Mouse (Mus musculus): ENCODE measurements around the gene Cd7. TPM values are rescaled to one million over a fixed set of nuclear protein-coding genes. Genes with fewer than 3 reads are reported as not detected.
A peak's percentile ranks its signal among the peaks of the same experiment; 100 is the strongest.
"Not testable (repeated sequence)": the region's sequence is repeated elsewhere in the genome, so short reads cannot be mapped to it uniquely, and the experiment has no call there.

The Cd7 gene
- 1 to 10 TPM; 1.6 to 1.7 TPM for total RNA-seq (2021)

DNA sequence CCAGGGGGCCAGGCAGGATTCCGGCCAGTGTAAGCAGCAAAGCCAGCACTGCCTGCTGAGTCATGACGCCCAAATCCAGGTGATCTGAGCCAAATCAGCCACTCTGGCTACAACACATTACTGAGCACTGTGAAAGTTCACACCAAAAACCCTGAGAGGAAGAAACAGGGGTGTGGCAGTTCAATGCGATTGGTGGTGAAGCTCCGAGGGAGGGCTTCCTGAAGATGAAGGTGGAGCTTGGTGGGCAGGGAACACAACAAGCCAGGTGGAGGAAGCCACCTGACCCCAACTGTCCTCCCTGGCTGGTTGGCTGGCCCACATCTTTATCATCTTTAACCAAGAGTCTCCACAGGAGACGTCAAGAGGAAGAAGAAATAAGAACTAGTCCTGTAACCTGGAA is at the start of gene Cd7:
Gene Cd7 (minus strand): TSS at position 117 of the 400 bp plus-strand sequence.
- DNase-seq (ENCODE audit: low spot score in 2 of 2), result no peak
- intact Hi-C loops (cut with DNase I), result no loop called here

DNA sequence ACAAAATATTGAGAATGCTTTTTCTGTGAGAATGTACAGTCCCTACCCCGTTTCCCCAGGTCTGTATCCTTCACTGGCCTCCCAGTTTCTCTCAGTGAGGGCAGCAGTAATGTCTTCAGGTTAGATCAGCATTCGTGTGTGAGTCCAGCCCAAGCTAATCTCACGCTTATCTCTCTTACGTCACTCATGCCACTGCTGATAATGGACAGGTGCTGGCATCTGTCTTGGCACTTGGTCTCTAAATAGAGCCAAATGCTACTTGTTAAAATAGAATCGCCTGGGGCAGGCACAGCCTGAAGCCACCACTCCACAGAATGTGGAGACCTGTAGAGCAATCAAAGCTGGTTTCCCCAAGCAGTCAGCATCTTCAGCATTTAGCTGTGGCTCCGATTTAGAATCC is 49.8 kb upstream of the Cd7 start:
- no peak for DNase-seq (ENCODE audit: low spot score in 2 of 2)
- intact Hi-C loops (cut with DNase I), result no loop called here

- intact Hi-C loops (cut with DNase I), result no loop called here
- no peak for DNase-seq (ENCODE audit: low spot score in 2 of 2)
Measured at GRCm38 (mm10) chr11:121086296-121086695, 47.1 kb upstream of the Cd7 start.

DNA sequence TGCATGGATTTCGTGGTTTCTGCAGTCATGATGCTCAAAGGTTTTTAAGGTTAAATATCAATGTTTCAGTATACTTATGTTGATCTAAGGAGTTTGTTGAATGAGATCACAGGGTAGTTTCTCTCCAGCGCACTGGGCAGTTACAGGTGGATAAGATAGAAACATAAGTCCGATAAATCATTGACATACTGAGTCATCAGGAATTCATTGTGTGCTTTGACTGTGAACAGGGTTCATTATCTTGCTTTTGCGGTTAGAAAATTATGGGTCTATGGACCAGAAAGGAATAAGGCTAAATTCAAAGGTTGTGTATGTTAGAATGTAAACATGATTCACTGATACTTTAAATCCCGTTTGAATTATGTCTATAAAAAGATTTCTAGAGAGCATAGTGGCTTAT is 46.0 kb upstream of the Cd7 start:
- DNase-seq (ENCODE audit: low spot score in 2 of 2), result no peak
- intact Hi-C loops (cut with DNase I), result no loop called here

GRCm38 (mm10) chr11:121082857-121083500 is 43.8 kb upstream of the Cd7 start:
- no peak for DNase-seq (ENCODE audit: low spot score in 2 of 2)
- intact Hi-C loops (cut with DNase I), result no loop called here

GRCm38 (mm10) chr11:121082250-121082649 is 43.0 kb upstream of the Cd7 start:
- DNase-seq (ENCODE audit: low spot score in 2 of 2), result no peak
- intact Hi-C loops (cut with DNase I), result no loop called here

DNA sequence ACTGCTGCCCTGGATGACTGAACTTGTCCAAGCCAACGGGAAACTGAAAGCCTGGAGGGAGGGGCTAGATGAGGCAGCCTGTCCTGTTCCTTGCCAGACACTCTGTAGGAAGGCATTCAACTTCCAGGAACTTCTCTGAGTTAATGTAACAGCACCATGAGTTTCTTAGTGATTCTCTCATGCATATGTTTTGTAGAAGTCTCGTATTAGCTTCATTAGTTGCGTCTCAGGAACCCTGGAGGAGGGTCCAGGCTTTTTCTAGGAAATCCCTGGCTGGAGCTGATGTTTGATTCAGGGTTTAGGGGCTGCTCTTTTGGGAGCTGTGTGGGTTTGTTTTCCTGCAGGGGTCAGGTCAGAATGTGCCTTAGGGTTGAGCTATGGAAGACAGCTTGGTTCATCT is 41.9 kb upstream of the Cd7 start, which contains the start of gene Sectm1a:
Gene Sectm1a (minus strand): TSS at position 101 of the 400 bp plus-strand sequence.
- intact Hi-C loops (cut with DNase I), result no loop called here
- no peak for DNase-seq (ENCODE audit: low spot score in 2 of 2)

GRCm38 (mm10) chr11:121080330-121080729 is 41.1 kb upstream of the Cd7 start:
- DNase-seq (ENCODE audit: low spot score in 2 of 2), result no peak
- intact Hi-C loops (cut with DNase I), result no loop called here

DNA sequence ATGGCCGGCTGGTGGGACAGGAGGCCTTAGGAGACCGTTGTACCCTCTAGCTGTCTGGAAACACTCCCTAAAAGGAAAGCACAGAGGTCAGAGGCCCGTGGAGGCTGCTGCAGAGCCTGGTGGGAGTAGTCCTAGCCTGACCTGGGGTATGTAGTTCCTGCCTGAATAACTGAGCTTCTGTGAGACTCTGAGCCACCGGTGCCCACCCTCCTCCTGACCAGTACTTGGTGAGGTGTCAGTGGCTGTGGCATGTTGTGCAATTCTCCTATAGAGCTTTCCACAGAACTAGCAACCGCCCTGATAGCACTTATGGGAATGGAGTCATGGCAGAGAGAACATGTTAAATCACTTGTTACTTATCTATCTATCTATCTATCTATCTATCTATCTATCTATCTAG is 36.4 kb upstream of the Cd7 start:
- intact Hi-C loops (cut with DNase I), result no loop called here

GRCm38 (mm10) chr11:121069662-121070061 is 30.4 kb upstream of the Cd7 start:
- intact Hi-C loops (cut with DNase I); DNase-seq (ENCODE audit: low spot score in 2 of 2): not testable (repeated sequence)

More for the DNA sequence above, 36.4 kb upstream of the Cd7 start:
- no peak for DNase-seq (ENCODE audit: low spot score in 2 of 2)

DNA sequence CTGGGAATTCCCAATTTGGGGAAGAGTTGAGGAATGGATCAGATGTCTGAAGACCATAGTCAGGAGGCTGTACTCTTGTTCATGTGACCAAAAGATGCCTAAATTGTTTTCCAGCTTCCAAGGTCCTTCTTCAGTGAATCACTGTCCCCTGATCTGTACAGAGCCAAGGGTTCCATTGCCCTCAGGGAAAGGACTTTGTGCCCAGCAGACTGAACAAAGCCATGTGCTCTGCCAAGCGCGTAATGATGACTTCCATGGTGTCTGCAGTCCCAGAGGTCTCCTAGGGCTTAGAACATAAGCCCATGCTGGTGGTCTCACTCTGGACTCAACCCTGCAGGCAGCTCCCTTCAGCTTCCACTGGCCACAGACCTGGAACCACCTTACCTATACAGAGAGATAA is 28.7 kb upstream of the Cd7 start:
- intact Hi-C loops (cut with DNase I), result no loop called here
- DNase-seq (ENCODE audit: low spot score in 2 of 2), result no peak

GRCm38 (mm10) chr11:121064197-121064596 is 25.0 kb upstream of the Cd7 start:
- intact Hi-C loops (cut with DNase I), result no loop called here
- DNase-seq (ENCODE audit: low spot score in 2 of 2), result no peak

DNA sequence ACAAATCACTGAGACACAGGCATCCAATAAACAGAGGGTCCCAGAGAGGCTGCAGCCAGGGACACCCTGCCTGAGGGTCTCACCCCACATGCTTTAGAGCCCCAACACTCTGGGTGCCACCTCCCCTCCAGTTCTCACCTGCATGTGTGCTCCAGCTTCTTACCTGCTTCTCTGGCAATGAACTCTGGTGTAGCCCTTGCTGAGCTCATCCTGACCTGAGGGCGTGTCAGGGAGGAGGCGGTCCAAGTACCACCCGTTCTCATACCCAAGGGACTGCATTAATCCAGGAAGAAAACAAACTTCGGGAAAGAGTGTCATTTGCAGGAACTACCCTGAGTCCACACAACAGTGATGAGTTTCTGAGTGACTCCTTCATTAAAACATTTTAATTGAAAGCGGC is 24.2 kb upstream of the Cd7 start, which contains the start of gene Sectm1b:
Gene Sectm1b (minus strand): TSS at position 191 of the 400 bp plus-strand sequence.
- intact Hi-C loops (cut with DNase I), result no loop called here
- no peak for DNase-seq (ENCODE audit: low spot score in 2 of 2)

DNA sequence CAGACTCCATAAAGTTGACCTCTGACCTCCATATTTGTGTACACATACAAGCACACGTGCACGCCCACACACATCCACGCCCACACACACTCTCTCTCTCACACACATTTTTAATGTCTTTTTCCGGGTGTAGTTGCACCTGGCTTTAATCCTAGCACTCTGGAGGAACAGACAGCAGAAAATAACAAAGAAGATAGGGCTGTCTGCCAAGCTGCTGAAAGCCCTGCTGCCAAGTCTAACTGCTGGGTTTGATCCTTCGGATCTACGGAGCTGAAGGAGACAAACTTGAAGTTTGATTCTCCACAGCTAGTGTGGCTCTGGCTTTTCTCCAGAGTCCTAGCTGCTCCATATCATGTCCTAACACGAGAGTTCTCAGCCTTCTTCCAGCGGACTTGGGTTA is 22.4 kb upstream of the Cd7 start:
- intact Hi-C loops (cut with DNase I), result no loop called here
- peak in 1 of 2 experiments; percentile 28 for DNase-seq (ENCODE audit: low spot score in 2 of 2)

GRCm38 (mm10) chr11:121060401-121061067 is 21.3 kb upstream of the Cd7 start:
- DNase-seq (ENCODE audit: low spot score in 2 of 2); intact Hi-C loops (cut with DNase I): not testable (repeated sequence)

DNA sequence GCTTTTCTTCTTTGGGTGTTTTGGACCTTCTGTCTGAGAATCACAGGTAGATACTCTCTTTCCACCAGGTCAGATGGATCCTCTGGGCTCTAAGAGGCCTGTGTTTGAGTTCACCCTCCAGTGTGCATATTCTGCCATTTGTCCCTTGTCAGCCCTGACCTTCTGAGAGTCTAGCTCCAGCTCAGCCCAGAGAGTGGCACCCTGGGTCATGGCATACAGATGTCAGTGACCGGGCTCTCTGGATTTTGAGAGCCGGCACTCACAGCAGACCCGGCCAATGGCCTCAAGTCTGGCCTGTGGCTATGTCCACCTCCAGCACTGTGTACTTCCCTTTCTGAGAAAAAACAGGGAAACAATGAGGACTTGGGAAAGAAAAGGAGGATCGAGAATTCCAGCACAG is 20.3 kb upstream of the Cd7 start:
- no peak for DNase-seq (ENCODE audit: low spot score in 2 of 2)
- intact Hi-C loops (cut with DNase I), result no loop called here

DNA sequence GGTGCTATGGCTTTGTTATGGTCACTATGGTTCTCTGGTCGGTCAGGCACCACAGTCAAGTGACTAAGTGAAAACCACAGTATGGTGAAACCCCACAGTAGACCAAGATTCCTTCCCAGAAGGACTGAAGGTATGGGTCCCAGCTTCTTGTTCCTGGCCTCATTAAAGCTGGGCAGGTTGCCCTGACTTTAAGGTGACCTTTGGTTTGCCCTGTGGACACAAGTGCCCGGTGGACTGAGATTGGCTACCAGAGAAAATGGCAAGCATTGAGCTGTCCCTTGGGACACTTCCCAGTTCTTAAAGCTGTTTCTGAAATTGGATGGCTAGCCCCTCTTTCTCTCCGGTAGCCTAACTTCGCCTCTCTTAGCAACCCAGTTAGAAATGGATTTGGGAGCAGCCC is 19.7 kb upstream of the Cd7 start:
- intact Hi-C loops (cut with DNase I), result no loop called here
- no peak for DNase-seq (ENCODE audit: low spot score in 2 of 2)

DNA sequence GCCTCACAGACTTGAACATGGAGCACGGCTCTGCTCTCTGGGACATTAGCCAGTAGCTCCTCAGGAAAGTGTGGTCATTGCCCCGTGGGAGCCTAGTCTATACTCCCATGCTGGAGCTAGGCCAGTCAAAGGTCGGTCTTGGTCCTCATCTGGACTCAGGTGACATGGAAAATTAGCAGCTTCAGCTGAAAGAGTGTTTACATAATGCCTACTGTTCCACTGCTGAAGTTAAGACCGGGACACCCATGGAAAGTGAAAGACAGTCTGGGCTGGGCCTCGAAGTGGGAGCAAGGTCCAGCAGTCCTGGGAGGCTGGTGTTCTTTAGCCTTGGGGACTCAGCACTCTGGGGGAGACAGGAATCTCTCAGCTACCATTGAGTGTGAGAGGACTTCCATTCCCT is 18.9 kb upstream of the Cd7 start:
- DNase-seq (ENCODE audit: low spot score in 2 of 2), result no peak
- intact Hi-C loops (cut with DNase I), result no loop called here

DNA sequence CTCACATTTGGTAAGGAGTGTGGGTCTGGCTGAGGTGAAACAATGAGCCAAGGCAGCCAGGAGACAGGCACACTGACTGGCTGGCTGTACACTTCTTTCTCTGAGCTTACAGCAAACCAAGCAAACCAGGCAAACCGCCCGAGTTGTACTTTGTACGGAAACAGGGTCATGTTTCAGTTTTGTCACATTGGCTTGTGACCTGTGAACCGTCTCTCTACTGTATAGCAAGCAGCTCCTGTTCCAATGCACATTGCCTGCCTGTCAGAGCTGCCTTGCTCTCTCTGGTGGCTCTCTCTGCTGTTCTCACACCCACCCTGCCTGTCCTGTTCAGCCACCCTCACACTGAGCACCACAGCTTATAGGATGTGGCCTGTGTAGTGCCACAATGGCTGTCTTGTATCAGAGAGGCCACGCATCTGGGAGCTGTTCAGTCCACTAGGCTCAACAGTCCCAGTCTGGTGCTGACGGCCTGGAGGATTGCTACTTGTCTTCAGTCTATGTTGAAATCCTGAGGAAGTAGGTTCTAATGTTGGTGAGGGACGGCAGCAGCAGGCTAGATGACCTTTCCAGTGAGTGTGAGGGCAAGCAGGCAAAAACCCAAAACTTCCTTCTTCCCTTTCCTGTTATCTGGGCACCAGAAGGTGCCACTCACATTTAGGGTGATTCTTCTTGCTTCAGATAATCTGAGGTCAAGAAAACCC is 17.5 kb upstream of the Cd7 start:
- intact Hi-C loops (cut with DNase I), result no loop called here
- DNase-seq (ENCODE audit: low spot score in 2 of 2), result no peak

- intact Hi-C loops (cut with DNase I), result no loop called here
- DNase-seq (ENCODE audit: low spot score in 2 of 2), result peak; percentile 76 to 84
Measured at GRCm38 (mm10) chr11:121053536-121053935, 14.3 kb upstream of the Cd7 start.

DNA sequence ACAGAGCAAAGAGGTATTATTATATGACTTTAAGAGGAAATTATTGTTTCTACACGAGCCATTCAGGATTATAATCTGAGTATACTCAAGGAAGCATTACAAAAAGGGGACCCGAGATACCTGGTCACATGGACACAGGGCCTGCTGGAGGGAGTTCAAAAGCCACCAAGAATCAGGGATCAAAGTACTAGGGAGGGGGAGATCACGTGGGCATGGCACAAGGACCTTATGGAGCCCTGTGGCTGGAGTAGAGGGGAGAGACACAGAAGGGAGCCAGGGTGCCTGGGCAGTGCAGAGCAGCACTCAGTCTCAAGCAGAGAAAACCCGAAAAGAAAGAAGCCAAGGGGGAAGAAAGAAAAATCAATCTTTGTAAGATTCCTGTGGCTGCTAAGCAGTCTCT is 13.2 kb upstream of the Cd7 start:
- intact Hi-C loops (cut with DNase I), result no loop called here
- DNase-seq (ENCODE audit: low spot score in 2 of 2), result no peak

Data from left cerebral cortex, postnatal 25 days (tissue).